Mouse (Mus musculus) embryonic fibroblast, embryonic 13.5 days (primary cell): Measurements from ENCODE around the gene Gfod2. TPM values are rescaled to one million over a fixed set of nuclear protein-coding genes. Genes with fewer than 3 reads are reported as not detected.

Source experiments
- H3K27ac ChIP-seq: 2 replicates; pipeline ENCODE4 v1.5.1; 2012; ENCODE audit warnings: low read length, control low read depth, inconsistent platforms; ENCODE audit not compliant: insufficient read depth
- H3K4me1 ChIP-seq: 2 replicates; pipeline ENCODE4 v1.6.1; 2011; ENCODE audit warnings: low read length; ENCODE audit not compliant: control insufficient read depth, insufficient read depth
- H3K4me3 ChIP-seq: 2 replicates; pipeline ENCODE4 v1.5.1; 2011; ENCODE audit warnings: mild to moderate bottlenecking, control low read depth, low read length; ENCODE audit not compliant: insufficient read depth
- CTCF ChIP-seq: IDR thresholded peaks from 2 replicates; pipeline ENCODE4 v1.5.1; 2011; ENCODE audit warnings: mild to moderate bottlenecking, control low read depth, low read length, moderate library complexity, borderline replicate concordance; ENCODE audit not compliant: insufficient read depth
- POLR2A ChIP-seq: IDR thresholded peaks from 2 replicates; pipeline ENCODE4 v1.6.1; 2011; ENCODE audit warnings: low read depth, mild to moderate bottlenecking, control low read depth, low read length, moderate library complexity
- polyA plus RNA-seq: library from polyadenylated mRNA; stranded (reverse); fragments of >200 nt; gene quantifications from 2 replicates; pipeline ENCODE4 v1.2.4, GENCODE M21; 2011; ENCODE audit warnings: low read depth; ENCODE audit not compliant: missing spikeins, insufficient read length

Gene Gfod2
- polyA plus RNA-seq, 1 experiment = 5.6 TPM

DNA sequence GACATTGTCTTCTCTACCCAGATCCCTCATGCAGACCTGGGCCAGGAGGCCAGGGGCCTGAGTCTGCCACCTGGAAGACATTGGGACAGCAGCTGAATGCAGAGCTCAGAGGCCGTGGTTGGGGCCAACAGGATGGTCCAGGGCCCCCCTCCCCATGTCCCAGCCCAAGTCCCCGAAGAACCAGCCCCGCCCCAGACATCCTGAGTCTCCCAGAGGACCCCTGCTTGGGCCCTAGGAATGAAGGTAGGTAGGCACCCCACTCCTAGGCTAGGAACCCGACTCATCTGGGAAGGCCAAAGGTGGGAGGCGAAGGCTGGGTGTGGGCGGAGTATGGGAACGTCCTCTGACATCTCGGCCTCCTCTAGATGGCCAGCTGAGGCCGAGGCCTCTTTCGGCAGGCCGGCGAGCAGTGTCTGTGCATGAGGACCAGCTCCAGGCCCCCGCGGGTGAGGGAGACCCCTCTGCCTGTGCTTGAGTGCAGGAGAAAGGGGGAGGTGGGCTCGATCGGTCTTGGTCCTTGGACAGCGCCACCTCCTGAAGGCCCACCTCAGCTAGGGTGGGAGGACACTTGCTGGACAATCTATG, 61.2 kb downstream of the Gfod2 start:
- H3K27ac ChIP-seq = no peak overlapping the region
- peaks cover 2% of the 10 kb centered on the region; the same call in 1 of the 2 replicates for H3K4me1 ChIP-seq
- TF ChIP-seq CTCF = no peak
- TF ChIP-seq POLR2A = no peak
- no peak overlapping the region for H3K4me3 ChIP-seq

DNA sequence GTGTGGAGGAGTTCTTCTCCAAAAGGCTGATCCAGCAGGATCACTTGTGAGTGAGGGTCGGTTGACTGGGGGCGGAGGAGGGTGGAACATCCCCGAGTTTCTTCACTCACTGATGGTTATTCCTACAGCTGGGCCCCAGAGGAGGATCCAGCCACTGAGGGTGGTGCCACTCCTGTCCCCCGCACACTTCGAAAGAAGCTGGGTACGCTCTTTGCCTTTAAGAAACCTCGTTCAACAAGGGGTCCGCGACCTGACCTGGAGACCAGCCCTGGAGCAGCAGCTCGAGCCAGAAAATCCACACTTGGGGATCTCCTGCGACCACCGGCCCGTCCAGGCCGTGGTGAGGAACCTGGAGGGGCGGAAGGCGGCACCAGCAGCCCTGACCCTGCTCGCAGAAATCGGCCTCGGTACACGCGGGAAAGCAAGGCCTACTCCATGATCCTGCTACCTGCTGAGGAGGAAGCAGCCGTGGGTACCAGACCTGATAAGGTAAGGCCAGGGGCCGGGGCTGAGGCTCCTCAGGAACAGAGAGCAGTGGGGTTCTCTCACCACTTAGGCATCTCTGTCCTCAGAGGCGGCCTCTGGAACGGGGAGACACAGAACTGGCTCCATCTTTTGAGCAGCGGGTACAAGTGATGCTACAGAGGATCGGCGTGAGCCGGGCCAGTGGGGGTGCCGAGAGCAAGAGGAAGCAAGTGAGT, 63.2 kb downstream of the Gfod2 start:
- no peak for TF ChIP-seq POLR2A
- TF ChIP-seq CTCF = no peak
- no peak overlapping the region for H3K27ac ChIP-seq
- no peak overlapping the region for H3K4me3 ChIP-seq
- H3K4me1 ChIP-seq = no peaks in the 10 kb centered on the region; the same call in 1 of the 2 replicates

DNA sequence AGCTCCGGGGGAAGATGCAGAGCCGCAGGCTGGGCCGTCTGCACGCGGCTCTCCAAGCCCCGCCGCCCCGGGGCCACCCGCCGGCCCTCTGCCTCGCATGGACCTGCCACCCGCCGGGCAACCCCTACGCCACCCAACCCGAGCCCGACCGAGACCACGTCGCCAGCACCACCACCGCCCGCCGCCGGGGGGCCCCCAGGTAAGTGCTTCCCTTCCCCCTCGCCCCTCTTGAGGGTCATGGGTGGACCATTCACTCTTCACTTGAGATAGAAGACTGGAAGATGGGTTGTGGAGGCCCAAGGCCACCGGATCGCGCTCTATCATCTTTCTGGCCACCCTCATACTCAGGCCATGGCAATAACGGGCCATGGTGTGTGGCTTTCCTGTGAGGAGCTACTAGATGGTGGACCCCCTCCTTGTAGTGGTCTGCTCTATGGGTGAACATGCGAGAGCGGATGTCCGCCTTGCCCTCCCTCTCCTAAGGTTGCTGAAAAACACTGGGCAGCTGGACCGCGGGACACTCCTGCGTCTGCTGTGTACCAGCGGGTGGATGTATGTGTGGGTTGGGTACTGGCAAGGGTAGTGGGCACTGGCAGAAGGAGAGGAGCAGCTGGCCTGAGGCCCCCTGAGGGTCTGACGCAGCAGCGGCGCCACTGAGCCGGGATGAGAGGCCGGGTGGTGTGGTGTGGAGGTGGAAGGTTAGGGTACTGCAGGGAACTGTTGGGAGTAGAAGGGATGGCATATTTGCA, 64.2 kb downstream of the Gfod2 start:
- no peaks in the 10 kb centered on the region for H3K4me1 ChIP-seq
- no peak for TF ChIP-seq POLR2A
- no peak for TF ChIP-seq CTCF
- 0 out of 2 replicates have a peak overlapping the region, but pooled peaks have one; percentile 16 for H3K4me3 ChIP-seq
- no peak overlapping the region for H3K27ac ChIP-seq

DNA sequence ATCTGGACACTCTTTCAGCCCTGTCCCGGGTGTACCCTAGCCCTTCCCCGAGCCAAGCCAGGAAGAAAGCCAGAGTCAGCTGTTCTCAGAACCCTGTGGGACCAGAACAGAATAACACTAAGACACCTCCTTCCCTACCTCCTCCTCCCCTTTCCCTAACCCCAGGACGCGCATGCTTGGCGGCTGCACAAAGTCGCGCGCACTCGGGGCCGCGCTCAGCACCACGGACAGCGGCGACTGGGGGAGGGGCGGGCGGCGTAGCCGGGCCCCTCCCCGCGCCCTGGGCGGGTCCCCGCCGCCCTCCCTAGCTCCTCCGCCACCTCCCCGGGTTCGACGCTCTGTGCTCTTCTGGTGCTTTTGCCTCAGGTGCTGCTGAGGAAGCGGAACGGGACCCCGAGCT, 64.8 kb downstream of the Gfod2 start:
- Histone ChIP-seq H3K27ac (no peak overlapping the region), H3K4me1 (no peaks in the 10 kb centered on the region), H3K4me3 (0 out of 2 replicates have a peak overlapping the region, but pooled peaks have one; percentile 16)
- no peak for TF ChIP-seq POLR2A
- no peak for TF ChIP-seq CTCF

DNA sequence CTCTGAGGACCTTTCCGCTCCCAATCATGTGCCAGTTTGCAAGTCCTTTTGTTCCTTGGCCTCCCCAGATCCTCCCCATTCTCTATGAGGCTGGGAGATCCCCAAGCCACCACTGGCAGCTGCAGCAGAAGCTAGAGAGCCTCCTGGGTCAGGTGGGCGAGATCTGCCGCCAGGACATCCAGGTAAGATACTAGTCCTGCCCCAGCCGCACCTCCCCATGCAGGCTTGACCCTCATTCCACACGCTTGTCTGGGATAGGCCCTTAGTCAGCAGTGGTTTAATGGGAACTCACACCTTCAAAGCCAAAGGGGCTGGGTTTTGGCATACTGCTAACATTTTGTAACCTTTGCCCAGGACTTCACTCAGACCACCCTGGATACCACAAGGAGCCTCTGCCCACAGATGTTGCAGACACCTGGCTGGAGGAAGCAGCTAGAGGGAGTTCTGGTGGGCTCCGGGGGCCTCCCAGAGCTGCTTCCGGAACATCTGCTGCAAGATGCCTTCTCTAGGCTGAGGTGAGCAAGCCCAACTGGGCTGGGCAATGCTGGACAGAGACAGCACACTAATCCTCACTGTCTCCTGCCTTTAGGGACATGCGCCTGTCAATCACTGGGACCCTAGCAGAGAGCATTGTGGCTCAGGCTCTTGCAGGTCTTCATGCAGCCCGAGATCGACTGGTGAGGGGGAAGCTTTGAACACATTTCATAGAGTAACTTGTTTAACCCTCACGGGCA, 65.8 kb downstream of the Gfod2 start:
- H3K27ac ChIP-seq = no peak overlapping the region
- no peak overlapping the region for H3K4me3 ChIP-seq
- H3K4me1 ChIP-seq = no peaks in the 10 kb centered on the region
- TF ChIP-seq CTCF (no peak), POLR2A (no peak)

DNA sequence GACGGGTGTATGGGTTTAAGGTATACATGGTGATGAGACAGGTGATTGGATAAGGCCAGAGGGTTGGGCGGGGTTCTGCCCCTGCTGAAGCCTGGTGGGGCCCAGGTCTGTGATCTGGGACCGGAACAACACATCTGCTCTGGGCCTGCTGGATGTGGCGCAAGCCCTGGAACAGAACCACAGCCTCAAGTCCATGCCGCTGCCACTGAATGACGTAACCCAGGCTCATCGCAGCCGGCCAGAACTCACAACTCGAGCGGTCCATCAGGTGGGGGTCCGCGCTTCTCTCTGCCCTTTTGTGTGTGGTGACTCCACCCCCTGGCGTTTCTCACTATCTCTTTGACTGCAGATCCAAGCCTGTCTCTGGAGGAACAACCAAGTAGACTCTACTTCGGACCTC, 67.5 kb downstream of the Gfod2 start:
- no peak for TF ChIP-seq CTCF
- no peak for TF ChIP-seq POLR2A

DNA sequence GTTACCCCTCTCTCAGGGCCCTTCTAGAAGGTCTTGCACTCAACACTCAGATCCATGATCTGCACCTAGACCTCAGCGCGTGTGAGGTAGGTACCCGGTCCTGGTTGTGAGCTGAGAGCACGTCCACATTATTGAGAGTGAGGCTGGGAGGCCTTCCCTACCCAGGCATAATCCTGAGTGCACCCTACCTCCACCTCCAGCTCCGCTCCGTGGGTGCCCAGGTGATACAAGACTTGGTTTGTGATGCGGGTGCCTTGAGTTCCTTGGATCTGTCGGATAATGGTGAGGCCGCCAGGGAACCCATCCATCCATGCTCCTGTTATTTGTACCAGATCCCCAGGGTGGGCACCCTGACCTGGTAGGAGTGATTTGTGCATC, 68.5 kb downstream of the Gfod2 start:
- Histone ChIP-seq H3K4me3 (no peak overlapping the region), H3K27ac (no peak overlapping the region), H3K4me1 (no peaks in the 10 kb centered on the region)
- TF ChIP-seq POLR2A (no peak), CTCF (no peak)

More for the DNA sequence above, 67.5 kb downstream of the Gfod2 start:
- Histone ChIP-seq H3K4me1 (no peaks in the 10 kb centered on the region), H3K27ac (no peak overlapping the region), H3K4me3 (no peak overlapping the region)

DNA sequence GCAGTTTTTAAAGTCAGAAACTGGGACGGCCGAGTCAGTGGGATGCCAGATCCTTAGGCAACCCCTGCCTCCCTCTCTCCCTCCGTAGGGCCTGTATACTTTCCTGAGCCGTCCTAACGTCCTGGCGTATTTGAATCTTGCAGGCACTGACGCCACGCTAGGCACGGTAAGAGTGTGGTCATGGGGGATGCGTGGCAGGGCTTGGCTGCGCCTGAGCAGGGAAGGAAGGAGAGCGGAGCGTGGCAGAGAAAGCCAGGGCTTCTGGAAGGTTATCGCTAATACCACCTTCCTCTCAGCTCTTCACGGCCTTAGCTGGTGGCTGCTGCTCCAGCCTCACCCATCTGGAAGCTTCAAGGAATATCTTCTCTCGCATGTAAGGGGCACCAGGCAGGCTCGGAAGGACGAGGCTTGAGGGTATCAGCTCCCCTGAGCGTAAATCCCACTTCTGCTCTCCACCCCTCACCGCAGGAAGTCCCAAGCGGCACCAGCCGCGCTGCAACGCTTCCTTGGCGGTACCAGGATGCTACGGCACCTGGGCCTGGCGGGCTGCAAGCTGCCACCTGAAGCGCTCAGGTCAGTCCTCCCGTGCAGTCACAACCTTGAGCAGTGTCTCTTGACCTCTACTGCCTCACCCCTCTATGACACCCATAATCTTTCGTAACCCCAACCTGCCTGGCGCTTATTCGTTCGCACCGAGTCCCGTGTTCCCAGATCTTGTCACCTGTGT, 69.0 kb downstream of the Gfod2 start:
- H3K27ac ChIP-seq = no peak overlapping the region
- no peaks in the 10 kb centered on the region for H3K4me1 ChIP-seq
- TF ChIP-seq POLR2A (no peak), CTCF (no peak)
- no peak overlapping the region for H3K4me3 ChIP-seq

DNA sequence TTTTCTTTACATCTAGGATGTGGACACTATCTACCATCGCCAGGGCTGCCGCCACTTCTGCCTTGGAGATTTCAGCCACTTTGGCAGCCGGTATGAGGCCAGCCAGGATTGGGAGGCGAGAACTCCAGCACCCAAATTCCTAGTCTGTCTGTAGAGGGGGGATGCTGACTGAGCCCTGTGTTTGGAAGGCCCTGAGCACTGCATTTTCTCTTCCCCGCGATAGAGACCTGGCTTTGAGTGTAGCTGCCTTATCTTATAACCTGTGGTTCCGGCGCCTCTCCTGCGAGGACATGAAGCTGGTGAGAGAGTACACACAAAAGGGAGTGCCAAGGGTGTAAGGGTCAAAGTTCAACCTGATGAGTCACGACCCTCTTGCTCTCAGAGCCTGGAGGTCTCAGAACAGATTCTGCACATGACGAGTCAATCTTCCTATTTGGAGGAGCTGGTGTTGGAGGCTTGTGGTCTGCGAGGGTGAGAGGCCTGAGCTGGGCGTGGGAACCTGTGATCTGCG, 70.2 kb downstream of the Gfod2 start:
- H3K27ac ChIP-seq = no peak overlapping the region
- TF ChIP-seq POLR2A (no peak), CTCF (no peak)
- H3K4me1 ChIP-seq = no peaks in the 10 kb centered on the region
- H3K4me3 ChIP-seq = no peak overlapping the region
